8 mouse cellular contexts compared by ENCODE assay signal in genomic region chr6:94284089-94284825, GRCm38 (mm10). TPM values are rescaled to one million over a fixed set of nuclear protein-coding genes. Genes with fewer than 3 reads are reported as not detected.
DNase-seq lines count a peak whose midpoint lies in the region; ATAC-seq and TF ChIP-seq lines count a peak whose summit lies in the region.

No protein-coding gene starts in this region.

- peak; percentile 11 to 20 for DNase-seq in spleen, postnatal 10 days (ENCODE audit: low spot score in 2 of 2)
- no peak for DNase-seq in spleen, adult 12 weeks (ENCODE audit: low spot score)
- peak; percentile 60 for DNase-seq in cerebellum, adult 11-12 months
- no peak for DNase-seq in forebrain, postnatal 0 days
- peak; percentile 34 for DNase-seq in lung, postnatal 0 days (ENCODE audit: low spot score)
- no peak for DNase-seq in right cerebral cortex, adult 18-20 months

- peak overlapping the region; percentile 79 for H3K4me3 ChIP-seq in forebrain, postnatal 0 days (ENCODE audit: low read depth, low read length)
- H3K4me3 ChIP-seq in intestine, postnatal 0 days (ENCODE audit: low read depth, low read length): peak overlapping the region; percentile 87
- peak overlapping the region; percentile 86 for H3K4me3 ChIP-seq in lung, postnatal 0 days (ENCODE audit: low read depth, low read length)
- peak overlapping the region; percentile 81 for H3K4me3 ChIP-seq in stomach, embryonic 15.5 days (replicated peaks)

- no peaks in the 10 kb centered on the region for H3K9me3 ChIP-seq in forebrain, postnatal 0 days (ENCODE audit: low read length)
- H3K9me3 ChIP-seq in intestine, postnatal 0 days (ENCODE audit: control insufficient read depth): no peaks in the 10 kb centered on the region
- H3K9me3 ChIP-seq in lung, postnatal 0 days (ENCODE audit: low read length): no peaks in the 10 kb centered on the region
- no peaks in the 10 kb centered on the region for H3K9me3 ChIP-seq in stomach, embryonic 15.5 days

- peak overlapping the region; percentile 94 for H3K4me2 ChIP-seq in forebrain, postnatal 0 days (ENCODE audit: low read depth)
- peak overlapping the region; percentile 91 for H3K4me2 ChIP-seq in intestine, postnatal 0 days (replicated peaks; ENCODE audit: low read depth)
- H3K4me2 ChIP-seq in lung, postnatal 0 days (replicated peaks; ENCODE audit: low read depth, low read length): peak overlapping the region; percentile 79
- peak overlapping the region; percentile 96 for H3K4me2 ChIP-seq in stomach, embryonic 15.5 days

- H3K9ac ChIP-seq in forebrain, postnatal 0 days: peak overlapping the region; percentile 39
- H3K9ac ChIP-seq in intestine, postnatal 0 days (ENCODE audit: low read depth, low read length): peak overlapping the region; percentile 67
- H3K9ac ChIP-seq in lung, postnatal 0 days (replicated peaks; ENCODE audit: low read depth): peak overlapping the region; percentile 36; the same call in 1 of the 2 replicates
- H3K9ac ChIP-seq in stomach, embryonic 15.5 days: peak overlapping the region; percentile 60

- under 1% methylated on average over 44 of the region's 44 CpGs for WGBS in forebrain, postnatal 0 days
- under 1% methylated on average over 44 of the region's 44 CpGs for WGBS in intestine, postnatal 0 days
- WGBS in lung, postnatal 0 days: 1% methylated on average over 44 of the region's 44 CpGs
- WGBS in stomach, embryonic 15.5 days: under 1% methylated on average over 44 of the region's 44 CpGs

- 0 out of 2 replicates have a peak, but pooled peaks cover 15% of the 10 kb centered on the region for H3K4me1 ChIP-seq in forebrain, postnatal 0 days (ENCODE audit: insufficient read depth)
- H3K4me1 ChIP-seq in intestine, postnatal 0 days (replicated peaks; ENCODE audit: control insufficient read depth, insufficient read depth, low read length): 0 out of 2 replicates have a peak, but pooled peaks cover 7% of the 10 kb centered on the region
- no peaks in the 10 kb centered on the region for H3K4me1 ChIP-seq in lung, postnatal 0 days (ENCODE audit: insufficient read depth, low read depth, low read length)
- 0 out of 2 replicates have a peak, but pooled peaks cover 3% of the 10 kb centered on the region for H3K4me1 ChIP-seq in stomach, embryonic 15.5 days

- no peak for TF ChIP-seq EP300 in lung, postnatal 0 days (IDR thresholded peaks at IDR 0.05)

- H3K27ac ChIP-seq in forebrain, postnatal 0 days (ENCODE audit: low read depth, low read length): 0 out of 2 replicates have a peak overlapping the region, but pooled peaks have one; percentile 4
- H3K27ac ChIP-seq in intestine, postnatal 0 days (ENCODE audit: low read depth, low read length): peak overlapping the region; percentile 92
- peak overlapping the region; percentile 97 for H3K27ac ChIP-seq in lung, postnatal 0 days (ENCODE audit: low read length)
- H3K27ac ChIP-seq in stomach, embryonic 15.5 days: peak overlapping the region; percentile 96

- no peaks in the 10 kb centered on the region for H3K27me3 ChIP-seq in forebrain, postnatal 0 days (ENCODE audit: insufficient read depth, low read length)
- H3K27me3 ChIP-seq in intestine, postnatal 0 days (replicated peaks; ENCODE audit: control insufficient read depth, insufficient read depth, low read length): no peaks in the 10 kb centered on the region
- H3K27me3 ChIP-seq in lung, postnatal 0 days (replicated peaks; ENCODE audit: insufficient read depth, low read length): no peaks in the 10 kb centered on the region
- no peaks in the 10 kb centered on the region for H3K27me3 ChIP-seq in stomach, embryonic 15.5 days (replicated peaks)

- peak; percentile 29 for ATAC-seq in forebrain, postnatal 0 days
- ATAC-seq in intestine, postnatal 0 days: peak; percentile 70
- ATAC-seq in lung, postnatal 0 days: peak; percentile 29
- ATAC-seq in stomach, embryonic 15.5 days (ENCODE audit: insufficient read depth, low FRiP score, low read depth): peak; percentile 45

- H3K36me3 ChIP-seq in forebrain, postnatal 0 days (ENCODE audit: insufficient read depth): no peaks in the 10 kb centered on the region
- no peaks in the 10 kb centered on the region for H3K36me3 ChIP-seq in intestine, postnatal 0 days (ENCODE audit: control insufficient read depth, insufficient read depth)
- no peaks in the 10 kb centered on the region for H3K36me3 ChIP-seq in lung, postnatal 0 days (ENCODE audit: insufficient read depth, low read length)
- 0 out of 2 replicates have a peak, but pooled peaks cover 4% of the 10 kb centered on the region for H3K36me3 ChIP-seq in stomach, embryonic 15.5 days

- no peak for TF ChIP-seq CTCF in forebrain, postnatal 0 days (IDR thresholded peaks at IDR 0.05; ENCODE audit: low read depth)
- TF ChIP-seq CTCF in intestine, postnatal 0 days (IDR thresholded peaks at IDR 0.05; ENCODE audit: low read depth): 0 out of 2 replicates have a peak, but pooled peaks have one; percentile 2
- no peak for TF ChIP-seq CTCF in lung, postnatal 0 days (IDR thresholded peaks at IDR 0.05)

RNA-seq across cellular contexts. Expression of gene Magi1, which starts 0.5 kb away (rescaled TPM):
- 43.9 and 53.0 TPM in 2 replicates for total RNA-seq in forebrain, postnatal 0 days (2014; rRNA removed)
- 9.9 and 16.4 TPM in 2 replicates for polyA plus RNA-seq in forebrain, postnatal 0 days (2015; fragmentation: Nextera tagmentation; extraction: Ambion mirVana)
- 4.2 and 5.4 TPM in 2 replicates for polyA plus RNA-seq in intestine, postnatal 0 days (2015; fragmentation: Nextera tagmentation; extraction: Ambion mirVana)
- polyA plus RNA-seq in lung, postnatal 0 days (2015; fragmentation: Nextera tagmentation; extraction: Ambion mirVana): 10.7 and 12.9 TPM in 2 replicates
- polyA plus RNA-seq in stomach, embryonic 15.5 days (2015; fragmentation: Nextera tagmentation; extraction: Ambion mirVana): 9.8 and 10.5 TPM in 2 replicates

Comparison
In these comparisons a context has a peak if more than half of its experiments do, and no peak if none do; other contexts are left out.
1. DNase-seq: peak in spleen, postnatal 10 days (2 of 2), cerebellum, adult 11-12 months (single experiment) and lung, postnatal 0 days (single experiment); none in spleen, adult 12 weeks (single experiment), forebrain, postnatal 0 days (single experiment) and right cerebral cortex, adult 18-20 months (single experiment).
2. H3K27ac ChIP-seq: peak in every context shown above with its lines; median percentile 97 in lung, postnatal 0 days; 96 in stomach, embryonic 15.5 days; 92 in intestine, postnatal 0 days; 4 in forebrain, postnatal 0 days.
3. Peak in every context shown above with its lines, with median percentiles within 50 percentile points of each other: ATAC-seq, H3K4me2 ChIP-seq, H3K4me3 ChIP-seq and H3K9ac ChIP-seq.